Mouse (Mus musculus): Measurements from ENCODE around the gene Cyp2c23.
A peak's percentile ranks its signal among the peaks of the same experiment; 100 is the strongest.

Cyp2c23 gene

GRCm38 (mm10) chr19:44028972-44029371 is at the start of gene Cyp2c23:
Gene Cyp2c23, minus strand, starts transcription at chr19:44029208.
- DNase-seq = no peak

GRCm38 (mm10) chr19:44077024-44077423 is 48.0 kb upstream of the Cyp2c23 start:
- no peak for DNase-seq

- no peak for DNase-seq
Observed at GRCm38 (mm10) chr19:44076457-44076856, 47.4 kb upstream of the Cyp2c23 start.

- no peak for DNase-seq
Observed at GRCm38 (mm10) chr19:44074986-44075385, 46.0 kb upstream of the Cyp2c23 start.

- no peak for DNase-seq
Observed at GRCm38 (mm10) chr19:44071166-44071565, 42.2 kb upstream of the Cyp2c23 start.

GRCm38 (mm10) chr19:44069914-44070232 is 40.9 kb upstream of the Cyp2c23 start:
- no peak for DNase-seq

GRCm38 (mm10) chr19:44069121-44069913 is 40.3 kb upstream of the Cyp2c23 start, which contains the start of gene Erlin1:
Gene Erlin1, minus strand, starts transcription at chr19:44069785.
- DNase-seq = peak; percentile 80 to 91

- DNase-seq = no peak
Observed at GRCm38 (mm10) chr19:44068232-44068631, 39.2 kb upstream of the Cyp2c23 start.

GRCm38 (mm10) chr19:44067323-44068049 is 38.5 kb upstream of the Cyp2c23 start:
- peak in 1 of 2 experiments; percentile 23 for DNase-seq

GRCm38 (mm10) chr19:44064734-44065133 is 35.7 kb upstream of the Cyp2c23 start:
- DNase-seq = no peak

GRCm38 (mm10) chr19:44063773-44064172 is 34.8 kb upstream of the Cyp2c23 start:
- no peak for DNase-seq

GRCm38 (mm10) chr19:44060226-44060625 is 31.2 kb upstream of the Cyp2c23 start:
- DNase-seq = no peak

- no peak for DNase-seq
Observed at GRCm38 (mm10) chr19:44055173-44055826, 26.3 kb upstream of the Cyp2c23 start.

GRCm38 (mm10) chr19:44050388-44050787 is 21.4 kb upstream of the Cyp2c23 start:
- no peak for DNase-seq

- no peak for DNase-seq
Observed at GRCm38 (mm10) chr19:44049282-44049681, 20.3 kb upstream of the Cyp2c23 start.

GRCm38 (mm10) chr19:44045847-44046246 is 16.8 kb upstream of the Cyp2c23 start:
- DNase-seq = no peak

- no peak for DNase-seq
Observed at GRCm38 (mm10) chr19:44042121-44042520, 13.1 kb upstream of the Cyp2c23 start.

- no peak for DNase-seq
Observed at GRCm38 (mm10) chr19:44033396-44033795, 4.4 kb upstream of the Cyp2c23 start.

GRCm38 (mm10) chr19:44032046-44032744 is 3.2 kb upstream of the Cyp2c23 start:
- no peak for DNase-seq

- no peak for DNase-seq
Observed at GRCm38 (mm10) chr19:44030024-44030423, 1.0 kb upstream of the Cyp2c23 start.

GRCm38 (mm10) chr19:44026956-44027530 is 2.0 kb downstream of the Cyp2c23 start:
- no peak for DNase-seq

GRCm38 (mm10) chr19:44024921-44025585 is 4.0 kb downstream of the Cyp2c23 start:
- no peak for DNase-seq

Measured in spleen, adult 18-20 months (tissue).